Mouse (Mus musculus) erythroblast, embryonic 14.5 days (primary cell): Measurements from ENCODE around the gene Acp7.

Source experiments
- GATA1 ChIP-seq: IDR thresholded peaks from 2 replicates; pipeline ENCODE4 v1.6.1; 2012; ENCODE audit warnings: low read length, inconsistent platforms, mixed read lengths
- TAL1 ChIP-seq: IDR thresholded peaks from 3 replicates; pipeline ENCODE4 v1.6.1; 2012; ENCODE audit warnings: low read length, inconsistent platforms, mixed read lengths

- TF ChIP-seq GATA1 = no peak; the same call in 1 of the 2 replicates
- TF ChIP-seq TAL1 = no peak
These were observed 52.5 kb downstream of the Acp7 start for GRCm38 (mm10) chr7:28578543-28579053.
